Mouse (Mus musculus): ENCODE measurements at regions not wholly inside any gene's neighbourhood (a gene's known extent, or its start where the extent isn't known, plus 50 kb on each side); places are given as distances from the start of the nearest gene placed in this dataset.
A peak's percentile ranks its signal among the peaks of the same experiment; 100 is the strongest.

DNA sequence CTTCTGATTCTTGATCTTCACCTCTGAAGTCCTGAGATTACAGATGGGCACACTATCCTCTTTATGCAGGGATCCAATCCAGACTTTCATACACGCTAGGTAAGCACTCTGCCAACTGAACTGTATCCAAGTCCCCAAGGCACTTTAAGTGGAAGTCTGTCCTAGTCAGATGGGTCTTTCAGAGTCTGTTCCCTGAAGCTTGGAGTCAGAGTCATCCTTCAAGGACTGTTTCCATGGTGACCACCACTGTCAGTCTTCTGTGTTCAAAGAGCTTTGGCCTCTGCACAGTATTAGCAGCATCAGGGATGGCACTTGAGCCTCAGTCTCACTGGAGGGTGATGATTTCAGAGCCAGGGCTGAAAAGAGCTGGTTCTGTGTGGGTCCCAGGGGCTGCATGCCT, 212.7 kb upstream of the Shh start:
- Histone ChIP-seq H3K4me1 (ENCODE audit: control insufficient read depth, insufficient read depth, low read length) (peaks cover 6% of the 10 kb centered on the region; the same call in 1 of the 2 replicates), H3K9ac (ENCODE audit: low read depth, low read length) (no peak overlapping the region), H3K27me3 (replicated peaks; ENCODE audit: control insufficient read depth, insufficient read depth, low read length) (no peaks in the 10 kb centered on the region), H3K4me3 (ENCODE audit: low read length) (no peak overlapping the region), H3K27ac (ENCODE audit: low read length) (no peak overlapping the region), H3K4me2 (ENCODE audit: low read depth, low read length) (no peak overlapping the region), H3K36me3 (ENCODE audit: control insufficient read depth, insufficient read depth, low read length) (no peaks in the 10 kb centered on the region), H3K9me3 (ENCODE audit: control insufficient read depth, low read length) (no peaks in the 10 kb centered on the region)
- WGBS, result 76% methylated on average over 1 of the region's 1 CpGs
- ATAC-seq, result no peak

- Histone ChIP-seq H3K36me3 (ENCODE audit: control insufficient read depth, insufficient read depth, low read length) (no peaks in the 10 kb centered on the region), H3K27ac (ENCODE audit: low read length) (no peak overlapping the region), H3K4me3 (ENCODE audit: low read length) (no peak overlapping the region), H3K9me3 (ENCODE audit: control insufficient read depth, low read length) (no peaks in the 10 kb centered on the region), H3K4me2 (ENCODE audit: low read depth, low read length) (no peak overlapping the region), H3K4me1 (ENCODE audit: control insufficient read depth, insufficient read depth, low read length) (no peaks in the 10 kb centered on the region), H3K27me3 (replicated peaks; ENCODE audit: control insufficient read depth, insufficient read depth, low read length) (no peaks in the 10 kb centered on the region), H3K9ac (ENCODE audit: low read depth, low read length) (no peak overlapping the region)
- WGBS, result 80% methylated on average over 4 of the region's 4 CpGs
- no peak for ATAC-seq
Observed at GRCm38 (mm10) chr5:28630186-28630585, 163.1 kb upstream of the Shh start.

DNA sequence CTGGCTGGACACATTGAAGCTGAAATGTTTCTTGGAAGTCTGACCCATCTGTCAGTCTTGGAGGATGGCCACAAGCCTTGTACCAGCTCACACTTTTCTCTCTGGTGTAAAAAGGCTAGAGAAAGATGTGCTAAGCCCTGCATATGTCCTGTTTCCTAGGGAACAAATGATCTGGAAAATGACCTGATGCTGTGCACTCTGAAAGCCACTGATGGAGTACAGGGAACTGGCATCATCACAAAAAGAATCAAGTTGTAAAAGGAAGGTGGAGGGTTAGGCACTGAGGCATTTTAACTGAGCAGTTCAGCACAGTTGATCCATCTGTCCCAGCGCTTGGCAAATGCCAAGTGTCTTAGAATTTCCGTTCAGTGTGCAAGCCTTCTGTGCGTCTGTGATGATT, 144.8 kb upstream of the Shh start:
- WGBS, result 89% methylated on average over 3 of the region's 3 CpGs
- Histone ChIP-seq H3K9me3 (ENCODE audit: control insufficient read depth, low read length) (no peaks in the 10 kb centered on the region), H3K4me2 (ENCODE audit: low read depth, low read length) (no peak overlapping the region), H3K36me3 (ENCODE audit: control insufficient read depth, insufficient read depth, low read length) (no peaks in the 10 kb centered on the region), H3K4me1 (ENCODE audit: control insufficient read depth, insufficient read depth, low read length) (no peaks in the 10 kb centered on the region), H3K9ac (ENCODE audit: low read depth, low read length) (no peak overlapping the region), H3K27me3 (replicated peaks; ENCODE audit: control insufficient read depth, insufficient read depth, low read length) (no peaks in the 10 kb centered on the region), H3K27ac (ENCODE audit: low read length) (no peak overlapping the region), H3K4me3 (ENCODE audit: low read length) (no peak overlapping the region)
- ATAC-seq, result no peak

- H3K27ac ChIP-seq (ENCODE audit: low read length), result peak overlapping the region; percentile 1; the same call in 1 of the 2 replicates
- 53% methylated on average over 1 of the region's 1 CpGs for WGBS
Observed at GRCm38 (mm10) chr5:28596537-28597314, 129.7 kb upstream of the Shh start.

GRCm38 (mm10) chr5:28571347-28571998, 104.4 kb upstream of the Shh start:
- H3K9ac ChIP-seq (ENCODE audit: low read depth, low read length), result no peak overlapping the region
- ATAC-seq, result peak; percentile 73
- no peaks in the 10 kb centered on the region for H3K27me3 ChIP-seq (replicated peaks; ENCODE audit: control insufficient read depth, insufficient read depth, low read length)
- no peak overlapping the region for H3K4me3 ChIP-seq (ENCODE audit: low read length)
- 58% methylated on average over 5 of the region's 5 CpGs for WGBS
- no peaks in the 10 kb centered on the region for H3K36me3 ChIP-seq (ENCODE audit: control insufficient read depth, insufficient read depth, low read length)
- H3K27ac ChIP-seq (ENCODE audit: low read length), result peak overlapping the region; percentile 40
- no peaks in the 10 kb centered on the region for H3K9me3 ChIP-seq (ENCODE audit: control insufficient read depth, low read length)
- H3K4me1 ChIP-seq (ENCODE audit: control insufficient read depth, insufficient read depth, low read length), result no peaks in the 10 kb centered on the region
- no peak overlapping the region for H3K4me2 ChIP-seq (ENCODE audit: low read depth, low read length)

More at GRCm38 (mm10) chr5:28596537-28597314, 129.7 kb upstream of the Shh start:
- peak; percentile 84 for ATAC-seq
- Histone ChIP-seq H3K4me3 (ENCODE audit: low read length) (no peak overlapping the region), H3K27me3 (replicated peaks; ENCODE audit: control insufficient read depth, insufficient read depth, low read length) (no peaks in the 10 kb centered on the region), H3K9me3 (ENCODE audit: control insufficient read depth, low read length) (no peaks in the 10 kb centered on the region), H3K4me2 (ENCODE audit: low read depth, low read length) (no peak overlapping the region), H3K36me3 (ENCODE audit: control insufficient read depth, insufficient read depth, low read length) (no peaks in the 10 kb centered on the region), H3K9ac (ENCODE audit: low read depth, low read length) (no peak overlapping the region), H3K4me1 (ENCODE audit: control insufficient read depth, insufficient read depth, low read length) (no peaks in the 10 kb centered on the region)

DNA sequence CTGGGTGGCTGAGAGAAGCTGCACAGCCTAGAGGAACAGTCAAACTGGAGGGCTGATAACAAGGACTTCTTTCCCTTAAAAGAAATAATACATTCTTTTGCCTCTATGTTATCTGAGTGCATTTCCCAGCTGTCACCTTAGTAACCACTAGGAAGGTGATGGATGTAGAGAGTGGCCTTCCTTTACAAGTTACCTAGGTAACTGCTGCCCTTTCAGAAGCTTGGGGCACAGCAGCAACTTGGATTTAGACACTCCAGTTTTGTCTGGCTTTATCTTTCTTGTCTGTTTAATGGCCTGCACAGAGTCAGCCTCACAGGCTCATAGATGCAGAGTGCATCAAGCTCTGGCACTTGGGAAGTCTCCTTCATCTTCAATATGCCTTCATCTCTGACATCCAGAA, 101.4 kb upstream of the Shh start:
- no peak overlapping the region for H3K27ac ChIP-seq (ENCODE audit: low read length)
- no peak overlapping the region for H3K9ac ChIP-seq (ENCODE audit: low read depth, low read length)
- H3K4me2 ChIP-seq (ENCODE audit: low read depth, low read length), result no peak overlapping the region
- no peaks in the 10 kb centered on the region for H3K9me3 ChIP-seq (ENCODE audit: control insufficient read depth, low read length)
- H3K4me1 ChIP-seq (ENCODE audit: control insufficient read depth, insufficient read depth, low read length), result no peaks in the 10 kb centered on the region
- H3K27me3 ChIP-seq (replicated peaks; ENCODE audit: control insufficient read depth, insufficient read depth, low read length), result no peaks in the 10 kb centered on the region
- ATAC-seq, result no peak
- H3K36me3 ChIP-seq (ENCODE audit: control insufficient read depth, insufficient read depth, low read length), result no peaks in the 10 kb centered on the region
- H3K4me3 ChIP-seq (ENCODE audit: low read length), result no peak overlapping the region

GRCm38 (mm10) chr5:28567341-28567905, 100.4 kb upstream of the Shh start:
- Histone ChIP-seq H3K27me3 (replicated peaks; ENCODE audit: control insufficient read depth, insufficient read depth, low read length) (no peaks in the 10 kb centered on the region), H3K4me1 (ENCODE audit: control insufficient read depth, insufficient read depth, low read length) (peaks cover 2% of the 10 kb centered on the region; the same call in 1 of the 2 replicates), H3K9me3 (ENCODE audit: control insufficient read depth, low read length) (no peaks in the 10 kb centered on the region), H3K4me2 (ENCODE audit: low read depth, low read length) (no peak overlapping the region), H3K9ac (ENCODE audit: low read depth, low read length) (no peak overlapping the region), H3K4me3 (ENCODE audit: low read length) (no peak overlapping the region), H3K27ac (ENCODE audit: low read length) (no peak overlapping the region), H3K36me3 (ENCODE audit: control insufficient read depth, insufficient read depth, low read length) (no peaks in the 10 kb centered on the region)
- WGBS, result 81% methylated on average over 5 of the region's 5 CpGs
- ATAC-seq, result no peak

DNA sequence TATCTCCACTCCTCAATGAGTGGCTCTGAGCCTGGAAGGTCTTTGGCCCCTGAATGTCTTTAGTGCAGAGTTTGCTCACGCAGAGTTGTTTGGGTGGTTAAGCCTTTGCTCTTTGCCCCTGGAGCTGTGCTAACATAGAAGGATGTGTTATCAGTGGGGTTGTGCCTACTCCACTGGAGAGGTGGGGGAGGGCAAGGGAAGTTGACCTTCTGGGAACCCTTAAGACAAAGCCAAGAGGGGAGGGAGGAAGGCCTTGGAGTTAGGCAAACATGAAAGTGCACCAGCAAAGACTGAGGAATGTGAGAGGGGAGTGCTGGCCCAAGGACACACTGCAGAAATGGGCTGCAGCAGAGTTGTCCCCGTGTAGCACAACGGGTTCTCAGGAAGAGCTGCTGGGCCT, 96.3 kb upstream of the Shh start:
- Histone ChIP-seq H3K27me3 (replicated peaks; ENCODE audit: control insufficient read depth, insufficient read depth, low read length) (no peaks in the 10 kb centered on the region), H3K4me1 (ENCODE audit: control insufficient read depth, insufficient read depth, low read length) (peaks cover 8% of the 10 kb centered on the region; the same call in 1 of the 2 replicates), H3K9me3 (ENCODE audit: control insufficient read depth, low read length) (no peaks in the 10 kb centered on the region), H3K4me3 (ENCODE audit: low read length) (no peak overlapping the region), H3K9ac (ENCODE audit: low read depth, low read length) (no peak overlapping the region), H3K27ac (ENCODE audit: low read length) (peak overlapping the region; percentile 94), H3K4me2 (ENCODE audit: low read depth, low read length) (no peak overlapping the region), H3K36me3 (ENCODE audit: control insufficient read depth, insufficient read depth, low read length) (no peaks in the 10 kb centered on the region)
- ATAC-seq, result peak; percentile 97
- 20% methylated on average over 3 of the region's 3 CpGs for WGBS

- WGBS, result 33% methylated on average over 1 of the region's 1 CpGs
- Histone ChIP-seq H3K4me3 (ENCODE audit: low read length) (no peak overlapping the region), H3K9ac (ENCODE audit: low read depth, low read length) (no peak overlapping the region; the same call in 1 of the 2 replicates), H3K27ac (ENCODE audit: low read length) (peak overlapping the region; percentile 94), H3K36me3 (ENCODE audit: control insufficient read depth, insufficient read depth, low read length) (no peaks in the 10 kb centered on the region), H3K4me2 (ENCODE audit: low read depth, low read length) (no peak overlapping the region), H3K27me3 (replicated peaks; ENCODE audit: control insufficient read depth, insufficient read depth, low read length) (no peaks in the 10 kb centered on the region), H3K4me1 (ENCODE audit: control insufficient read depth, insufficient read depth, low read length) (peaks cover 8% of the 10 kb centered on the region; the same call in 1 of the 2 replicates), H3K9me3 (ENCODE audit: control insufficient read depth, low read length) (no peaks in the 10 kb centered on the region)
- ATAC-seq, result peak; percentile 93
Observed at GRCm38 (mm10) chr5:28562917-28563316, 95.9 kb upstream of the Shh start.
